Mouse (Mus musculus) hindbrain, embryonic 11.5 days (tissue): ENCODE measurements around the gene Neurl3. TPM values are rescaled to one million over a fixed set of nuclear protein-coding genes. Genes with fewer than 3 reads are reported as not detected.
A peak's percentile ranks its signal among the peaks of the same experiment; 100 is the strongest.

Experiments
- ATAC-seq: fragments of 200-750 bp; cut with Nextera tagmentation; 2 replicates; pipeline ENCODE4 v1.8.0; 2017; ENCODE audit warnings: mild to moderate bottlenecking, moderate TSS enrichment, moderate library complexity; ENCODE audit not compliant: low FRiP score
- DNase-seq: peaks from one replicate; pipeline ENCODE4 v3.0.0-alpha.2; 2015; ENCODE audit warnings: low spot score
- H3K27ac ChIP-seq: fragments of 300-500 bp; sonication (generic); 2 replicates; pipeline ENCODE4 v1.5.1; 2014; ENCODE audit warnings: mild to moderate bottlenecking, low read depth, low read length
- H3K27me3 ChIP-seq: fragments of 300-500 bp; sonication (generic); 2 replicates; pipeline ENCODE4 v1.6.1; 2014; ENCODE audit warnings: mild to moderate bottlenecking, low read length, moderate library complexity, mixed read lengths; ENCODE audit not compliant: control insufficient read depth, insufficient read depth
- H3K36me3 ChIP-seq: fragments of 300-500 bp; sonication (generic); 2 replicates; pipeline ENCODE4 v1.6.1; 2014; ENCODE audit warnings: mild to moderate bottlenecking, low read length, moderate library complexity, mixed read lengths; ENCODE audit not compliant: control insufficient read depth, insufficient read depth
- H3K4me1 ChIP-seq: fragments of 300-500 bp; sonication (generic); replicated peaks from 2 replicates; pipeline ENCODE4 v1.6.1; 2014; ENCODE audit warnings: low read length, mixed read lengths; ENCODE audit not compliant: control insufficient read depth, insufficient read depth
- H3K4me2 ChIP-seq: fragments of 300-500 bp; sonication (generic); replicated peaks from 2 replicates; pipeline ENCODE4 v1.6.1; 2014; ENCODE audit warnings: mild to moderate bottlenecking, low read depth, low read length
- H3K4me3 ChIP-seq: fragments of 300-500 bp; sonication (generic); 2 replicates; pipeline ENCODE4 v1.5.1; 2014; ENCODE audit warnings: low read depth, low read length
- H3K9ac ChIP-seq: fragments of 300-500 bp; sonication (generic); 2 replicates; pipeline ENCODE4 v1.6.1; 2014; ENCODE audit warnings: low read depth, low read length
- H3K9me3 ChIP-seq: fragments of 300-500 bp; sonication (generic); 2 replicates; pipeline ENCODE4 v1.6.1; 2016; ENCODE audit warnings: low read length; ENCODE audit not compliant: control insufficient read depth
- WGBS: fragments of 180-500 bp; shearing (Covaris S2); extraction: QIAGEN DNeasy Blood & Tissue Kit; methylation state at CpG from one replicate; pipeline ENCODE4 v1.1.7; 2014; 5-methylcytosine and 5-hydroxymethylcytosine counted together
- polyA plus RNA-seq: library from polyadenylated mRNA; unstranded; fragments of >200 nt; fragmentation: Nextera tagmentation; extraction: Ambion mirVana; gene quantifications from 2 replicates; pipeline ENCODE4 v1.2.1, GENCODE M21; 2014

The Neurl3 gene
- polyA plus RNA-seq, 1 experiment from 2014 or later, result 1.3 TPM

GRCm38 (mm10) chr1:36269121-36269795, 5.2 kb downstream of the Neurl3 start:
- Histone ChIP-seq H3K4me3 (0 out of 2 replicates have a peak overlapping the region, but pooled peaks have one; percentile 8), H3K9me3 (no peaks in the 10 kb centered on the region), H3K27ac (no peak overlapping the region), H3K27me3 (peaks cover 7% of the 10 kb centered on the region; the same call in 1 of the 2 replicates), H3K9ac (no peak overlapping the region), H3K36me3 (no peaks in the 10 kb centered on the region), H3K4me2 (peak overlapping the region; percentile 28; the same call in 1 of the 2 replicates), H3K4me1 (0 out of 2 replicates have a peak, but pooled peaks cover 2% of the 10 kb centered on the region)
- DNase-seq (no peak), ATAC-seq (no peak)
- 41% methylated on average over 51 of the region's 54 CpGs for WGBS

- Histone ChIP-seq H3K9me3 (no peaks in the 10 kb centered on the region), H3K27ac (no peak overlapping the region), H3K4me1 (no peaks in the 10 kb centered on the region), H3K4me2 (no peak overlapping the region), H3K27me3 (peaks cover 7% of the 10 kb centered on the region; the same call in 1 of the 2 replicates), H3K9ac (no peak overlapping the region), H3K36me3 (no peaks in the 10 kb centered on the region), H3K4me3 (no peak overlapping the region)
- 93% methylated on average over 3 of the region's 3 CpGs for WGBS
- ATAC-seq, result no peak
- no peak for DNase-seq
Observed at GRCm38 (mm10) chr1:36267595-36267994, 6.9 kb downstream of the Neurl3 start.

DNA sequence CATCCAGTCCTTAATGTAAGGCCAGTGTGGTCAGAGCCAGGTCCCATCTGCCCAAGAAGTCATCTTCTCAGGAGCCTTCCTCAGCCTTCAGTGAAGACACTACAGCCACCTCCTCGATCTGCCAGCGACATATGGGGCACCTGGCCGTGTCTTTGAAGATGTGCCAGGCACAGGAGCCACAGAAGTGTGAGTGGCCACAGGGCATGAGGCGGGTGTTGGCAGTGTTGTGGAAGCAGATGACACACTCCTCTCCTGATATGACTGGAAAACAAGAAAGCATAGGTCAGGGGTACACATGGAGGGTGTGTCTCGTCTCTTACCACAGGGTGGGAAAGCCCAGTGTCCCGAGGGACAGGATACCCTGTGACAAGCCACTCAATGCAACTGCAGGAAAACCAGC, 8.2 kb downstream of the Neurl3 start:
- no peak overlapping the region for H3K4me3 ChIP-seq
- no peak for ATAC-seq
- no peaks in the 10 kb centered on the region for H3K9me3 ChIP-seq
- no peak overlapping the region for H3K27ac ChIP-seq
- H3K9ac ChIP-seq, result no peak overlapping the region
- no peak overlapping the region for H3K4me2 ChIP-seq
- 89% methylated on average over 6 of the region's 6 CpGs for WGBS
- peaks cover 7% of the 10 kb centered on the region; the same call in 1 of the 2 replicates for H3K27me3 ChIP-seq
- H3K4me1 ChIP-seq, result no peaks in the 10 kb centered on the region
- no peaks in the 10 kb centered on the region for H3K36me3 ChIP-seq
- no peak for DNase-seq

- 76% methylated on average over 13 of the region's 13 CpGs for WGBS
- H3K4me1 ChIP-seq, result no peaks in the 10 kb centered on the region
- H3K9me3 ChIP-seq, result no peaks in the 10 kb centered on the region
- no peak overlapping the region for H3K27ac ChIP-seq
- no peak overlapping the region for H3K9ac ChIP-seq
- ATAC-seq, result no peak
- no peak overlapping the region for H3K4me3 ChIP-seq
- H3K36me3 ChIP-seq, result no peaks in the 10 kb centered on the region
- H3K27me3 ChIP-seq, result no peaks in the 10 kb centered on the region
- no peak overlapping the region for H3K4me2 ChIP-seq
- no peak for DNase-seq
Observed at GRCm38 (mm10) chr1:36263833-36264488, 10.5 kb downstream of the Neurl3 start.

DNA sequence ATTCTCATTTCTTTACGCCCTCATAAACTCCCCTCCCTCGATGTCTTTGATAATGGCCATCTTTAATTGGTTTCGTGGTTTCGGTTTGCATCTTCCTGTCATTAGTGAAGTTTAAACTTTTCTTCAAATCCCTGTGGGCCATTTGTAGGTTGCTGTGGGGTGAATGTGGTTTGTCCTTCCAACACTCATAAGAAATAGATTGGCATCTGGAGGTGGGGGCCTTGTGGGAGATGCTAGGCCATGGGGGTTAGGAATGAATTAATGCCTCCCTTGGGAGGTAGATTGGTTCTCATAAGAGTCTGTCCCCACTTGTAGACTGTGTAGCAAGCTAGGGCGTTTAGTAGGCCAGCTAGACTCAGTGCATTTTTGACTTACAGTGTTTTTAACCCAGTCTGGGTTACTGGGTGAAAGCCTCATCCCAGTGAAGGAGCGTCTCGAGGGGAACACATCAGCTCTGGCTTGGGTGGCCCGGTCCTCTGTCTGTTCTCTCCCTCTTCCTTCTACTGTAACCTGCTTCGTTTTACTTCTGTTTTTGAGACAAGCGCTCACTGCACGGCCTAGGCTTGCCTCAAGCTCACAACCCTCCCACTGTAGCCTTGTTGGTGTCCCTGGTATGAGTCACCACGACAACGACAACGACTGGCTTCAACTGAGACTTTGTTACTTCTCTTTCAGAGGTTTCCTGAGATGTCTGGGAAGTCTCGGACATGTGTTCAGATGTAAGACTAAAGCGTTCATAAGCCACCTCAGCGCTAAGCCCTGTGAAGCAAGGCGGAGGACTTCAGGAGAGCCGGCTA, 12.6 kb downstream of the Neurl3 start:
- Histone ChIP-seq H3K36me3 (no peaks in the 10 kb centered on the region), H3K9ac (no peak overlapping the region), H3K4me3 (no peak overlapping the region), H3K27me3 (no peaks in the 10 kb centered on the region), H3K9me3 (no peaks in the 10 kb centered on the region), H3K4me2 (no peak overlapping the region), H3K27ac (no peak overlapping the region), H3K4me1 (no peaks in the 10 kb centered on the region)
- 88% methylated on average over 19 of the region's 19 CpGs for WGBS
- ATAC-seq, result no peak
- no peak for DNase-seq

DNA sequence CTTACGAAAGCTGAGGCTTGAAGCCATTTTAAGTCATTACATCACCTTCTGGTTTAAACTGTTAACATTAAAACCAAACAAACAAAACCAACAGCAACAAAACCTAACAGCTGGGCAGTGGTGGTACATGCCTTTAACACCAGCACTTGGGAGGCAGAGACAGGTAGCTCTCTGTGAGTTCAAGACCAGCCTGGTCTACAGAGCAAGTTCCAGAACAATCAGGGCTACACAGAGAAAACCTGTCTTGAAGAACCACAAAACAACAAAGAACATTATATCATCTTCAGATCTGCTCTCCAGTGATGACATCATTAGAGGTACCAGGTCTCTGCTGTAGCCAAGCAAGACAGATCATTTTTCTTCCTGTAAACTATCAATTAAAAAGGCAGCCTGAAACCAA, 14.1 kb downstream of the Neurl3 start:
- Histone ChIP-seq H3K36me3 (no peaks in the 10 kb centered on the region), H3K9me3 (no peaks in the 10 kb centered on the region), H3K9ac (no peak overlapping the region), H3K4me2 (no peak overlapping the region), H3K4me1 (no peaks in the 10 kb centered on the region), H3K27me3 (no peaks in the 10 kb centered on the region), H3K4me3 (no peak overlapping the region), H3K27ac (no peak overlapping the region)
- 100% methylated on average over 1 of the region's 1 CpGs for WGBS
- DNase-seq (no peak), ATAC-seq (no peak)

- H3K4me3 ChIP-seq, result no peak overlapping the region
- H3K4me2 ChIP-seq, result no peak overlapping the region
- no peaks in the 10 kb centered on the region for H3K36me3 ChIP-seq
- H3K9me3 ChIP-seq, result no peaks in the 10 kb centered on the region
- H3K27me3 ChIP-seq, result peaks cover 3% of the 10 kb centered on the region; the same call in 1 of the 2 replicates
- DNase-seq (no peak), ATAC-seq (no peak)
- no peak overlapping the region for H3K27ac ChIP-seq
- H3K9ac ChIP-seq, result no peak overlapping the region
- WGBS, result 91% methylated on average over 2 of the region's 2 CpGs
- H3K4me1 ChIP-seq, result no peaks in the 10 kb centered on the region
Observed at GRCm38 (mm10) chr1:36259281-36259680, 15.2 kb downstream of the Neurl3 start.

GRCm38 (mm10) chr1:36258631-36259030, 15.8 kb downstream of the Neurl3 start:
- no peak overlapping the region for H3K4me2 ChIP-seq
- WGBS, result 69% methylated on average over 2 of the region's 2 CpGs
- H3K27me3 ChIP-seq, result peaks cover 3% of the 10 kb centered on the region; the same call in 1 of the 2 replicates
- ATAC-seq, result no peak
- no peak overlapping the region for H3K9ac ChIP-seq
- no peak for DNase-seq
- no peaks in the 10 kb centered on the region for H3K36me3 ChIP-seq
- no peak overlapping the region for H3K27ac ChIP-seq
- no peaks in the 10 kb centered on the region for H3K9me3 ChIP-seq
- no peak overlapping the region for H3K4me3 ChIP-seq
- no peaks in the 10 kb centered on the region for H3K4me1 ChIP-seq
